Mouse (Mus musculus): ENCODE results near the gene Mlec. TPM values are rescaled to one million over a fixed set of nuclear protein-coding genes. Genes with fewer than 3 reads are reported as not detected.

Mlec gene
- polyA plus RNA-seq, 1 experiment from 2014 or later, result 59.5 TPM

DNA sequence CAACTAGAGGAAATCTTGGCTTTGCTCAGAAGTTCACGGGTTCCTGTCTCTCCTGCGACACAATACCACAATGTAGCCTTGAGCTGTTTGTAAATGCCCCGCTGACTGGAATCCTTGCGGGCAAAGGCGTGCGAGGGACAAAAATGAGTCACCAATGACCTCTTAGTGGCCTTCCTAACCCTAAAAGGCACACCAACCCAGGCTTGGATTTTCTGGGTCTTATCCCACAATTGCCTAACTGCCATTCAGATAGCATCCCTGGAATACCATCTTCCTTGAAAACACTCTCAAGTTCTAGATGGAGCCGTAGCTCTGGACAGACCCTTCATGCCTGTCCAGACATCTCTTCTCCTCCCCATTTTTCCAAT is 34.8 kb upstream of the Mlec start:
- Histone ChIP-seq H3K36me3 (ENCODE audit: control insufficient read depth, insufficient read depth, low read length) (no peaks in the 10 kb centered on the region), H3K9me3 (ENCODE audit: control insufficient read depth, low read length) (no peaks in the 10 kb centered on the region), H3K27ac (ENCODE audit: low read depth, low read length) (no peak overlapping the region), H3K4me3 (ENCODE audit: low read depth, low read length) (peak overlapping the region; percentile 64), H3K4me1 (replicated peaks; ENCODE audit: control insufficient read depth, insufficient read depth, low read length) (peaks cover 12% of the 10 kb centered on the region), H3K4me2 (peak overlapping the region; percentile 98), H3K9ac (ENCODE audit: low read depth, low read length) (no peak overlapping the region), H3K27me3 (replicated peaks; ENCODE audit: control insufficient read depth, insufficient read depth, low read length) (peaks cover 71% of the 10 kb centered on the region)
- ATAC-seq (replicated peaks; ENCODE audit: low FRiP score) (no peak), DNase-seq (ENCODE audit: low spot score) (no peak)
- WGBS, result 20% methylated on average over 7 of the region's 7 CpGs

DNA sequence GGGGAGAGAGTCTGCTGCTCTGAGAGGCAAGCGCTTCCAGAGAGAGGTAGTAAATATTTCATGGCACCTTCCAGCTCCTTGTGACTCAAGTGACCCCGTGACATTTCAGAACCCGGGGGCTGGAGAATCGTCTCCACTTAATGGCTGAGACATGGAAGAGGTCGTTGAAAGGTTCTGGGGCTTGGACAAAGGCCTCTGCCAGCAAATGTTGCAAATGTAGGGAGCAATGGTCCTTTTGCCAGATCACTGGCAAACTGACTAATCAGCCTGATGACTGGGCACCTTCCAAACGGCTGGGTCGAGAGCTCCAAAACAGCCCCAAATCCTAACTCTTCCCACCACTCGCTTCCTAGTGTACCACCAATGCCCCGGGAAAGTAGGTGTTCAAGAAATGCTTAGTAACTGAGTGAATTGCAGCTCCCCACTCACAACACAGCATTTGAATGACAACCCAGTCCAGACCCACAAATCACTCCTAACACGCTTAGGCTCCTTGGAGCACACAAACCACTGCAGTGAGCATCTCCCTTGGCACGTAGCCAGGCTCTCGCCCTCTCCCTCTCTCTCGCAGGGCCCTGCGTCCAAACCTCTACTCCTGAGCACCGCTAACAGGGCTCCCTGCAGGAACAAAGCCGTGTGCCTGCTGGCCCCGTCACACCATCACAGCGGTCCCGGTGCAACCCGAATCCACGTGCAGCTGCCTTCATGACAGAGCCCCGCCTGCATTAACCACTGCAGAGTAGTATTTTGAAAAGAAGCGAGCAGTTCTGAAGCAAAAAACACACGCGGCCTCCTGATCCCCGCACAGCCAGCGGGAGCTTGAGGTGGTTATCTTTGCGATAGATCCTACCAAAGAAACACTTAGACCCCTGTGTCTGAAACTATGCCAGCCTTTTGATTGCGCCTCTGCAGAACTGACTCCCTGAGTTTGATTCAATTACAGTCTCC is 34.2 kb upstream of the Mlec start:
- DNase-seq (ENCODE audit: low spot score), result no peak
- ATAC-seq (replicated peaks; ENCODE audit: low FRiP score), result no peak
- Histone ChIP-seq H3K9me3 (ENCODE audit: control insufficient read depth, low read length) (no peaks in the 10 kb centered on the region), H3K36me3 (ENCODE audit: control insufficient read depth, insufficient read depth, low read length) (no peaks in the 10 kb centered on the region), H3K4me2 (no peak overlapping the region), H3K9ac (ENCODE audit: low read depth, low read length) (no peak overlapping the region), H3K27ac (ENCODE audit: low read depth, low read length) (no peak overlapping the region), H3K27me3 (replicated peaks; ENCODE audit: control insufficient read depth, insufficient read depth, low read length) (peaks cover 71% of the 10 kb centered on the region), H3K4me3 (ENCODE audit: low read depth, low read length) (no peak overlapping the region; the same call in 1 of the 2 replicates), H3K4me1 (replicated peaks; ENCODE audit: control insufficient read depth, insufficient read depth, low read length) (peaks cover 15% of the 10 kb centered on the region)
- WGBS, result 12% methylated on average over 29 of the region's 29 CpGs

DNA sequence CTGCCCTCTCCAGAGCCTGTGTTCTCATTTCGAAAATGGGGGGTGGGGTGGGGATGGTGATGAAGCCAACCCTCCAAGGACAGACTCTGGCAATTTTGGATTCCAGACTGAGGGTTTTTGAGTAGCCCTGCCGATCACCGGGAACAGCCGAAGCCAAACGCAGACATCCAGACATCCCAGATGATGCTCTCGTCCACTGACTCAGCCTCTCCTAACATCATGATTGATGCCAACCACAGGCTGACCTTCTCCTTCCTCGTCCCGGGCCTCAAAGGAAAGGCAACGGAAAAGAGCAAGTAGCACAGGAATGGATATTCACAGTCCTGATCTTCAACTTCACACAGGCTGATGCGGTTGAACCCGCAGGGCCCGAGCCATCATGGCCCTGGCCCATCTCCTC is 32.1 kb upstream of the Mlec start:
- no peaks in the 10 kb centered on the region for H3K9me3 ChIP-seq (ENCODE audit: control insufficient read depth, low read length)
- H3K27me3 ChIP-seq (replicated peaks; ENCODE audit: control insufficient read depth, insufficient read depth, low read length), result peaks cover 71% of the 10 kb centered on the region
- WGBS, result 64% methylated on average over 12 of the region's 12 CpGs
- peaks cover 23% of the 10 kb centered on the region for H3K4me1 ChIP-seq (replicated peaks; ENCODE audit: control insufficient read depth, insufficient read depth, low read length)
- no peak overlapping the region for H3K27ac ChIP-seq (ENCODE audit: low read depth, low read length)
- H3K36me3 ChIP-seq (ENCODE audit: control insufficient read depth, insufficient read depth, low read length), result no peaks in the 10 kb centered on the region
- H3K4me2 ChIP-seq, result no peak overlapping the region
- ATAC-seq (replicated peaks; ENCODE audit: low FRiP score) (no peak), DNase-seq (ENCODE audit: low spot score) (no peak)
- H3K4me3 ChIP-seq (ENCODE audit: low read depth, low read length), result no peak overlapping the region
- H3K9ac ChIP-seq (ENCODE audit: low read depth, low read length), result no peak overlapping the region

DNA sequence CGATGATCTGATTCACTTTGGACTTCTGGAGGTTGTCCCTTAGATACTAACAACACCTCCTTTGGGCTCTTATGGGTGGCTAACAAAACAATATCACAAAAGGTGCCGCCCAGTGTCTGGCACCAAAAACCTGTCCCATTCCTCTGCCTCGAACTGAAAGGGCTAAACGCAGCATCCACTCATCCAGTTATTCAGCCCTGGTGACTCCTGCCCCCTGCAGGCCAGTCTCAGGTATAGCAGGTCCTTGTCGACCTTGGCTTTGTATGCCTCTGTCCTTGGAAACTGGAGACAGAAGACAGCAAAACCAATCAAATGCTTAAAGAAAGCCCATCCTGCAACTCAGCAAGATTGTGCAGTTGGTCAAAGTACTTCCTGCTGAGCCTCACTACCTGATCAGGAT is 30.8 kb upstream of the Mlec start:
- Histone ChIP-seq H3K27ac (ENCODE audit: low read depth, low read length) (no peak overlapping the region), H3K4me1 (replicated peaks; ENCODE audit: control insufficient read depth, insufficient read depth, low read length) (peaks cover 19% of the 10 kb centered on the region), H3K9ac (ENCODE audit: low read depth, low read length) (no peak overlapping the region), H3K36me3 (ENCODE audit: control insufficient read depth, insufficient read depth, low read length) (no peaks in the 10 kb centered on the region), H3K4me3 (ENCODE audit: low read depth, low read length) (no peak overlapping the region), H3K27me3 (replicated peaks; ENCODE audit: control insufficient read depth, insufficient read depth, low read length) (peaks cover 60% of the 10 kb centered on the region), H3K4me2 (no peak overlapping the region), H3K9me3 (ENCODE audit: control insufficient read depth, low read length) (no peaks in the 10 kb centered on the region)
- ATAC-seq (replicated peaks; ENCODE audit: low FRiP score), result no peak
- 46% methylated on average over 5 of the region's 5 CpGs for WGBS
- DNase-seq (ENCODE audit: low spot score), result no peak

DNA sequence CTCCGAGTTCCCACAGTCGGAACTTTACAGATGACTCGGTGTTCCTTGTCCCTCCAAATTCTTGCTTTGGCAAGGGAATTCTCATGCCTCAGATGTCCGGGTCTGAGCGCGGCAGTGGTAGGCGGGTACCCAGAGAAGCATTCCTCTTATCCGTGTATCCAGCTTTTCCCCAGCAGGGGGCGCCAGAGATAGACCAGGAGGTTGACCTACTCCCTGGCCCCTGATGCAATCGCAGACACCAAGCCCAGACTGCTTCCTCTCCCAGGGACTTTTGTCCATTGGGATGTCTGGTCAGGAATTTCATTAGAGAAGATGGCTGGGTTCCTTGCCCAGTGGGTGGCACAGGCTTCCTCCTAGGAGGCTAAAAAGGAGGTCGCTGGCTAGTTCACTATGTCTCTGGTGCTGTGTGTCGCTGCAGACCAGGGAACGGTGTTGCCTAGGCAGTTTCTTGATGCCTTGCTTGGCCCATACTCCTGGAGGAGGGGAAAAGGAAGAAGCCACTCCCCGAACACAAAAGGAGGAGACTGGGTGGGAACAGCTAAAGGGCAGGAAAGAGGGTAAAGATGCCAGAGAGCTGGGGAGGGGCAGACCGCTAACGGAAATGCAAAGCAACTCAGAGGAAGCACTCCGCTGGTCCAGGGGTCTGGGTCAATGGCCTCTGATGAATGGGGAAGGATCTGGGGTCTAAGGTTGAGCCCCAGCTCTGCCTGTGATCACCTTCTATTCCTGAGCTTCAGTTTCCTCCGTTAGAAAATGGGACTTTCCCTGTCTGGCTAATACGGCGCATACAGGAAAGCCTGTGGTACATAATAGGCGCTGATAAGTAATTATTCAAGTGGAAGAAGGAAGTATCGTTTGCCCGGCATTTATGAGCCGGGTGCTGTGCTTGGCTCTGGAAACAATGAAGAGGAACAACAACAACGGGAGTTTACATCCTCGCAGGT is 29.5 kb upstream of the Mlec start:
- Histone ChIP-seq H3K27ac (ENCODE audit: low read depth, low read length) (peak overlapping the region; percentile 30; the same call in 1 of the 2 replicates), H3K36me3 (ENCODE audit: control insufficient read depth, insufficient read depth, low read length) (no peaks in the 10 kb centered on the region), H3K9me3 (ENCODE audit: control insufficient read depth, low read length) (no peaks in the 10 kb centered on the region), H3K27me3 (replicated peaks; ENCODE audit: control insufficient read depth, insufficient read depth, low read length) (peaks cover 46% of the 10 kb centered on the region), H3K4me3 (ENCODE audit: low read depth, low read length) (peak overlapping the region; percentile 31), H3K4me2 (peak overlapping the region; percentile 62), H3K4me1 (replicated peaks; ENCODE audit: control insufficient read depth, insufficient read depth, low read length) (peaks cover 21% of the 10 kb centered on the region), H3K9ac (ENCODE audit: low read depth, low read length) (no peak overlapping the region)
- DNase-seq (ENCODE audit: low spot score), result peak; percentile 88
- peak; percentile 81 for ATAC-seq (replicated peaks; ENCODE audit: low FRiP score)
- WGBS, result 11% methylated on average over 26 of the region's 26 CpGs

DNA sequence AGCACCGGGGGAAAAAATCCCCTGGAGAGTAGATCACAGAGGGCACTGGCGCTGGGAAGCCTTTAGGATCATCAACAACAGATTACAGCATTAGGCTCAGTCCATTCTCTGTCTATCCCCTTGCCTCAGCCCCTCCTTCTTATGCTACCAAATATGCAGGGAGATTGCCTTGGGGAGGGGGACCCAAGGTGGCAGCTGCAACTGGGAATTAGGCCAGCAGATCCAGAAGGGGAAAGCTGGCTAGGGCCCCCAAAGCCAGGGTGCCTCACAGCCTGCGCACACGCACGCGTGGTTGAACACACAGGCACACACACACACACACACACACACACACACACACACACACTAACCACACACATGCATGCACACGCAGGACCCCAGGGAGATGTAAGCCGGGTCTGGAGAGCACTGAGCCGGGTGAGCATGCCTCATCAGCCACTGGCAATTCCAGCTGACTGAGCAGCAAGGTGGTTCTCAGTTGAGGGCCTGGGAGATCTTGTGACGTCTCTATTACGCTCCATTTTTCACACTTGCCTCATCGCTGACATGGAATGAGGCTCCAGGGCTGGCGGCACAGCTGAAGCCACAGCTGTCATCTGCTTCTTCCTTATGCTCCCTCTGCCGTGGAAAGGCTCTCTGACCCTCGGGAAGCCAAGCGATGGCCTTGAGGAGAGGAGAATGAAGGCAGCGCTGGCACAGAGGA is 28.5 kb upstream of the Mlec start:
- Histone ChIP-seq H3K4me1 (replicated peaks; ENCODE audit: control insufficient read depth, insufficient read depth, low read length) (peaks cover 21% of the 10 kb centered on the region), H3K4me3 (ENCODE audit: low read depth, low read length) (no peak overlapping the region), H3K36me3 (ENCODE audit: control insufficient read depth, insufficient read depth, low read length) (no peaks in the 10 kb centered on the region), H3K27me3 (replicated peaks; ENCODE audit: control insufficient read depth, insufficient read depth, low read length) (peaks cover 37% of the 10 kb centered on the region), H3K9me3 (ENCODE audit: control insufficient read depth, low read length) (no peaks in the 10 kb centered on the region), H3K4me2 (peak overlapping the region; percentile 62), H3K27ac (ENCODE audit: low read depth, low read length) (no peak overlapping the region), H3K9ac (ENCODE audit: low read depth, low read length) (no peak overlapping the region)
- ATAC-seq (replicated peaks; ENCODE audit: low FRiP score) (no peak), DNase-seq (ENCODE audit: low spot score) (no peak)
- 42% methylated on average over 17 of the region's 17 CpGs for WGBS

DNA sequence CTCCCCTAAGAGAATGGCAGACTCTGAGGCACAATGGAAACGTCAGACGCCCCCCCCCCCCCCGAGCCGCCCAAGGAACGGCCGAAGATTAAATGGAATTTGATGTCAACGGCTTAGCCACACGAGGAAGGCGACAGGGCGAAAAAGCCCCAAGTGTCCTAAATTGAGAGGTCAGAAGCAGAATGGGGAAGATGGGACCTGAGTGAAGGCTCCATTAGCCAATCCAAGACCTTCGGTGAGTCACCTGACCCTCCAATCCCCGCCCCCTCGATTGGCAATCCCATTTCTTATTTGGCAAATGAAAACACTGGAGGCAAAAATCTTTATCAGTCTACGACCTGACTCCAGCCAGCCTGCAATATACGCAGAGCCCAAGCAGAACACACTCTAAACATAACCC is 26.7 kb upstream of the Mlec start:
- Histone ChIP-seq H3K9ac (ENCODE audit: low read depth, low read length) (no peak overlapping the region), H3K4me3 (ENCODE audit: low read depth, low read length) (no peak overlapping the region), H3K4me1 (replicated peaks; ENCODE audit: control insufficient read depth, insufficient read depth, low read length) (peaks cover 21% of the 10 kb centered on the region), H3K27me3 (replicated peaks; ENCODE audit: control insufficient read depth, insufficient read depth, low read length) (peaks cover 19% of the 10 kb centered on the region), H3K4me2 (peak overlapping the region; percentile 22; the same call in 1 of the 2 replicates), H3K27ac (ENCODE audit: low read depth, low read length) (no peak overlapping the region), H3K9me3 (ENCODE audit: control insufficient read depth, low read length) (no peaks in the 10 kb centered on the region), H3K36me3 (ENCODE audit: control insufficient read depth, insufficient read depth, low read length) (no peaks in the 10 kb centered on the region)
- DNase-seq (ENCODE audit: low spot score) (no peak), ATAC-seq (replicated peaks; ENCODE audit: low FRiP score) (no peak)
- 34% methylated on average over 15 of the region's 15 CpGs for WGBS

DNA sequence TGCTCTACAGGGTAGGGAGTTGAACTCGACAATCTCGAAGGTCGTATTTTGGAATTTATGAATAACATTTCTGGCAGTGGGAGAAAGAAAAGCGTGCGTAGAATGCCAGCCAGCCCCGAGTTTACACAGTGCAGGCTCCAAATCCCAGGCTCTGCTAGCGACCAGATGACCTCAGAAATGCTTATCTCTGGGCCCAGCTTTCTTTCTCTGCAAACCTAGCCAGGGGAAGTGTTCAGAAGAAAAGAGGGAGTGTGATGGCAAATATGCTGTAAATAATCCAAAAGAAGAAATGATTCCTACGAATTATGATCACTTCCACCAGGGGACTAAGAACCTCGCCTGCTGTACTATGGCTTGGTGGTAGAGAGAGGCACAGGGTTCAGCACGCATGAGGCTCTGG is 25.5 kb upstream of the Mlec start:
- Histone ChIP-seq H3K36me3 (ENCODE audit: control insufficient read depth, insufficient read depth, low read length) (no peaks in the 10 kb centered on the region), H3K27ac (ENCODE audit: low read depth, low read length) (no peak overlapping the region), H3K9me3 (ENCODE audit: control insufficient read depth, low read length) (no peaks in the 10 kb centered on the region), H3K4me2 (no peak overlapping the region), H3K4me1 (replicated peaks; ENCODE audit: control insufficient read depth, insufficient read depth, low read length) (peaks cover 21% of the 10 kb centered on the region), H3K27me3 (replicated peaks; ENCODE audit: control insufficient read depth, insufficient read depth, low read length) (peaks cover 13% of the 10 kb centered on the region), H3K9ac (ENCODE audit: low read depth, low read length) (no peak overlapping the region), H3K4me3 (ENCODE audit: low read depth, low read length) (no peak overlapping the region)
- WGBS, result 38% methylated on average over 10 of the region's 10 CpGs
- ATAC-seq (replicated peaks; ENCODE audit: low FRiP score) (no peak), DNase-seq (ENCODE audit: low spot score) (no peak)

Measured in liver, embryonic 11.5 days (tissue).